Mouse (Mus musculus) heart, embryonic 10.5 days (tissue): ENCODE results near the gene Rpp40. TPM values are rescaled to one million over a fixed set of nuclear protein-coding genes. Genes with fewer than 3 reads are reported as not detected.

Source experiments
- polyA plus RNA-seq: library from polyadenylated mRNA; unstranded; fragments of >200 nt; fragmentation: Nextera tagmentation; extraction: Ambion mirVana; gene quantifications from 2 replicates; pipeline ENCODE4 v1.2.1, GENCODE M21; 2016

Gene Rpp40
- polyA plus RNA-seq, 1 experiment from 2014 or later: 21.9 TPM

Other genes starting within 250 kb of the Rpp40 start
- 14.6 and 15.7 TPM in 2 replicates for gene Cdyl, start 246.5 kb downstream of the Rpp40 start, polyA plus RNA-seq
- gene Ppp1r3g, start 52.5 kb upstream of the Rpp40 start, polyA plus RNA-seq: 6.2 and 7.6 TPM in 2 replicates
- 35.8 and 46.4 TPM in 2 replicates for gene Fars2, start 211.1 kb upstream of the Rpp40 start, polyA plus RNA-seq
- 24.5 and 27.3 TPM in 2 replicates for gene Lyrm4, start 211.2 kb upstream of the Rpp40 start, polyA plus RNA-seq